Mouse (Mus musculus): ENCODE data around the gene Nphp4. TPM values are rescaled to one million over a fixed set of nuclear protein-coding genes. Genes with fewer than 3 reads are reported as not detected.

Gene Nphp4
- polyA plus RNA-seq, 1 experiment: not detected

- no peak overlapping the region for H3K4me3 ChIP-seq (ENCODE audit: insufficient read depth, low read depth, low read length)
- 27% methylated on average over 20 of the region's 20 CpGs for WGBS
- no peak for TF ChIP-seq POLR2A (IDR thresholded peaks at IDR 0.05; ENCODE audit: insufficient read depth, low read depth, low read length)
- TF ChIP-seq CTCF (IDR thresholded peaks at IDR 0.05; ENCODE audit: insufficient read depth, low read depth, low read length): no peak
- H3K27ac ChIP-seq (ENCODE audit: insufficient read depth, low read depth, low read length): no peak overlapping the region
- peaks cover 37% of the 10 kb centered on the region for H3K4me1 ChIP-seq (ENCODE audit: control insufficient read depth, insufficient read depth, low read length)
These were observed 17.9 kb downstream of the Nphp4 start for GRCm38 (mm10) chr4:152494360-152494879.

GRCm38 (mm10) chr4:152512221-152512925 lies 35.9 kb downstream of the Nphp4 start:
- TF ChIP-seq CTCF (IDR thresholded peaks at IDR 0.05; ENCODE audit: insufficient read depth, low read depth, low read length): no peak
- TF ChIP-seq POLR2A (IDR thresholded peaks at IDR 0.05; ENCODE audit: insufficient read depth, low read depth, low read length): no peak
- WGBS: 32% methylated on average over 18 of the region's 18 CpGs
- Histone ChIP-seq H3K27ac (ENCODE audit: insufficient read depth, low read depth, low read length) (no peak overlapping the region), H3K4me3 (ENCODE audit: insufficient read depth, low read depth, low read length) (no peak overlapping the region), H3K4me1 (ENCODE audit: control insufficient read depth, insufficient read depth, low read length) (peaks cover 25% of the 10 kb centered on the region)

GRCm38 (mm10) chr4:152514884-152515283 lies 38.4 kb downstream of the Nphp4 start:
- 85% methylated on average over 7 of the region's 7 CpGs for WGBS
- TF ChIP-seq POLR2A (IDR thresholded peaks at IDR 0.05; ENCODE audit: insufficient read depth, low read depth, low read length) (no peak), CTCF (IDR thresholded peaks at IDR 0.05; ENCODE audit: insufficient read depth, low read depth, low read length) (no peak)
- Histone ChIP-seq H3K4me1 (ENCODE audit: control insufficient read depth, insufficient read depth, low read length) (peaks cover 25% of the 10 kb centered on the region), H3K27ac (ENCODE audit: insufficient read depth, low read depth, low read length) (no peak overlapping the region), H3K4me3 (ENCODE audit: insufficient read depth, low read depth, low read length) (no peak overlapping the region)

- no peak overlapping the region for H3K4me3 ChIP-seq (ENCODE audit: insufficient read depth, low read depth, low read length)
- no peak overlapping the region for H3K27ac ChIP-seq (ENCODE audit: insufficient read depth, low read depth, low read length)
- WGBS: 88% methylated on average over 10 of the region's 10 CpGs
- peaks cover 7% of the 10 kb centered on the region for H3K4me1 ChIP-seq (ENCODE audit: control insufficient read depth, insufficient read depth, low read length)
- TF ChIP-seq POLR2A (IDR thresholded peaks at IDR 0.05; ENCODE audit: insufficient read depth, low read depth, low read length): no peak
- TF ChIP-seq CTCF (IDR thresholded peaks at IDR 0.05; ENCODE audit: insufficient read depth, low read depth, low read length): no peak
These were observed 42.6 kb downstream of the Nphp4 start for GRCm38 (mm10) chr4:152519106-152519505.

GRCm38 (mm10) chr4:152520083-152520482 lies 43.6 kb downstream of the Nphp4 start:
- 41% methylated on average over 6 of the region's 6 CpGs for WGBS
- Histone ChIP-seq H3K4me1 (ENCODE audit: control insufficient read depth, insufficient read depth, low read length) (peaks cover 7% of the 10 kb centered on the region; the same call in 1 of the 2 replicates), H3K4me3 (ENCODE audit: insufficient read depth, low read depth, low read length) (no peak overlapping the region), H3K27ac (ENCODE audit: insufficient read depth, low read depth, low read length) (no peak overlapping the region)
- TF ChIP-seq CTCF (IDR thresholded peaks at IDR 0.05; ENCODE audit: insufficient read depth, low read depth, low read length) (peak; percentile 41; the same call in 1 of the 2 replicates), POLR2A (IDR thresholded peaks at IDR 0.05; ENCODE audit: insufficient read depth, low read depth, low read length) (no peak)

- TF ChIP-seq POLR2A (IDR thresholded peaks at IDR 0.05; ENCODE audit: insufficient read depth, low read depth, low read length) (no peak), CTCF (IDR thresholded peaks at IDR 0.05; ENCODE audit: insufficient read depth, low read depth, low read length) (no peak)
- Histone ChIP-seq H3K4me1 (ENCODE audit: control insufficient read depth, insufficient read depth, low read length) (peaks cover 5% of the 10 kb centered on the region), H3K4me3 (ENCODE audit: insufficient read depth, low read depth, low read length) (no peak overlapping the region), H3K27ac (ENCODE audit: insufficient read depth, low read depth, low read length) (no peak overlapping the region)
- 70% methylated on average over 9 of the region's 9 CpGs for WGBS
These were observed 56.4 kb downstream of the Nphp4 start for GRCm38 (mm10) chr4:152532872-152533271.

GRCm38 (mm10) chr4:152539756-152540155 lies 63.2 kb downstream of the Nphp4 start:
- Histone ChIP-seq H3K27ac (ENCODE audit: insufficient read depth, low read depth, low read length) (no peak overlapping the region), H3K4me3 (ENCODE audit: insufficient read depth, low read depth, low read length) (no peak overlapping the region), H3K4me1 (ENCODE audit: control insufficient read depth, insufficient read depth, low read length) (0 out of 2 replicates have a peak, but pooled peaks cover 3% of the 10 kb centered on the region)
- TF ChIP-seq POLR2A (IDR thresholded peaks at IDR 0.05; ENCODE audit: insufficient read depth, low read depth, low read length) (no peak), CTCF (IDR thresholded peaks at IDR 0.05; ENCODE audit: insufficient read depth, low read depth, low read length) (no peak)
- WGBS: 96% methylated on average over 12 of the region's 12 CpGs

- TF ChIP-seq POLR2A (IDR thresholded peaks at IDR 0.05; ENCODE audit: insufficient read depth, low read depth, low read length) (no peak), CTCF (IDR thresholded peaks at IDR 0.05; ENCODE audit: insufficient read depth, low read depth, low read length) (no peak)
- 48% methylated on average over 9 of the region's 9 CpGs for WGBS
- H3K4me3 ChIP-seq (ENCODE audit: insufficient read depth, low read depth, low read length): no peak overlapping the region
These were observed 64.7 kb downstream of the Nphp4 start for GRCm38 (mm10) chr4:152541172-152541571.

GRCm38 (mm10) chr4:152542447-152542846 lies 65.9 kb downstream of the Nphp4 start:
- 0 out of 2 replicates have a peak, but pooled peaks cover 3% of the 10 kb centered on the region for H3K4me1 ChIP-seq (ENCODE audit: control insufficient read depth, insufficient read depth, low read length)
- WGBS: 98% methylated on average over 11 of the region's 11 CpGs
- H3K27ac ChIP-seq (ENCODE audit: insufficient read depth, low read depth, low read length): no peak overlapping the region
- H3K4me3 ChIP-seq (ENCODE audit: insufficient read depth, low read depth, low read length): no peak overlapping the region
- TF ChIP-seq CTCF (IDR thresholded peaks at IDR 0.05; ENCODE audit: insufficient read depth, low read depth, low read length): no peak
- TF ChIP-seq POLR2A (IDR thresholded peaks at IDR 0.05; ENCODE audit: insufficient read depth, low read depth, low read length): no peak

More at GRCm38 (mm10) chr4:152541172-152541571, 64.7 kb downstream of the Nphp4 start:
- Histone ChIP-seq H3K27ac (ENCODE audit: insufficient read depth, low read depth, low read length) (no peak overlapping the region), H3K4me1 (ENCODE audit: control insufficient read depth, insufficient read depth, low read length) (0 out of 2 replicates have a peak, but pooled peaks cover 3% of the 10 kb centered on the region)
